ENCODE assay signal across 13 mouse cellular contexts in genomic region chr5:32349718-32350117, GRCm38 (mm10).
DNase-seq lines count a peak whose midpoint lies in the region; ATAC-seq and TF ChIP-seq lines count a peak whose summit lies in the region.
"Had no signal": no experiment of that assay in that cellular context is flagged by ENCODE, and none has a peak within 500 bp of the region (broad histone marks: within the 10 kb centered on the region; RNA-seq: fewer than 3 reads in every experiment).

No protein-coding gene starts in this region.

- DNase-seq in kidney, adult 2 months: peak; percentile 17
- DNase-seq in kidney, postnatal 10 days: no peak
- DNase-seq in lung, adult 2 months: peak; percentile 36
- no peak for DNase-seq in hindbrain, postnatal 0 days (ENCODE audit: low spot score)
- no peak for DNase-seq in cerebellum, adult 18-20 months
- DNase-seq: cerebellum, postnatal 10 days; forebrain, postnatal 0 days; liver, embryonic 13.5 days; midbrain, embryonic 14.5 days had no signal

- WGBS in kidney, adult 2 months: 64% methylated on average over 3 of the region's 3 CpGs
- 34% methylated on average over 3 of the region's 3 CpGs for WGBS in heart, embryonic 16.5 days
- 38% methylated on average over 3 of the region's 3 CpGs for WGBS in lung, adult 2 months
- WGBS in stomach, embryonic 15.5 days: 33% methylated on average over 3 of the region's 3 CpGs
- WGBS in hindbrain, postnatal 0 days: 92% methylated on average over 3 of the region's 3 CpGs

- H3K9ac ChIP-seq in heart, embryonic 16.5 days (ENCODE audit: low read length): peak overlapping the region; percentile 49
- no peak overlapping the region for H3K9ac ChIP-seq in stomach, embryonic 15.5 days
- H3K9ac ChIP-seq in hindbrain, postnatal 0 days (replicated peaks; ENCODE audit: low read length): no peak overlapping the region
- H3K9ac ChIP-seq: forebrain, postnatal 0 days; liver, embryonic 13.5 days had no signal

- H3K4me3 ChIP-seq in kidney, adult 2 months (ENCODE audit: insufficient read depth, low read depth, low read length): no peak overlapping the region
- H3K4me3 ChIP-seq in heart, embryonic 16.5 days (ENCODE audit: low read length): no peak overlapping the region
- no peak overlapping the region for H3K4me3 ChIP-seq in lung, adult 2 months (replicated peaks; ENCODE audit: extremely low read depth, low read depth, low read length)
- no peak overlapping the region for H3K4me3 ChIP-seq in stomach, embryonic 15.5 days (replicated peaks)
- no peak overlapping the region for H3K4me3 ChIP-seq in hindbrain, postnatal 0 days (ENCODE audit: low read length)
- H3K4me3 ChIP-seq: liver, embryonic 13.5 days had no signal

- TF ChIP-seq POLR2A in kidney, adult 2 months (IDR thresholded peaks at IDR 0.05; ENCODE audit: low read depth, low read length): no peak
- TF ChIP-seq POLR2A in lung, adult 2 months (IDR thresholded peaks at IDR 0.05; ENCODE audit: borderline replicate concordance, extremely low read depth, low read depth, low read length): peak; percentile 13; the same call in 1 of the 2 replicates

- peak; percentile 26; the same call in 1 of the 2 replicates for ATAC-seq in heart, embryonic 16.5 days (replicated peaks; ENCODE audit: extremely low read depth, insufficient read depth, low FRiP score)
- peak; percentile 25; the same call in 1 of the 2 replicates for ATAC-seq in stomach, embryonic 15.5 days (ENCODE audit: insufficient read depth, low FRiP score, low read depth)
- no peak for ATAC-seq in hindbrain, postnatal 0 days
- ATAC-seq in inflammation-experienced regulatory T-cells, adult 6 months: no peak
- ATAC-seq: forebrain, postnatal 0 days; Patski had no signal

- no peaks in the 10 kb centered on the region for H3K9me3 ChIP-seq in heart, embryonic 16.5 days (replicated peaks; ENCODE audit: control insufficient read depth, low read length)
- H3K9me3 ChIP-seq in stomach, embryonic 15.5 days: no peaks in the 10 kb centered on the region
- no peaks in the 10 kb centered on the region for H3K9me3 ChIP-seq in hindbrain, postnatal 0 days (ENCODE audit: low read length)
- H3K9me3 ChIP-seq: liver, embryonic 13.5 days had no signal

- peaks cover 10% of the 10 kb centered on the region for H3K4me1 ChIP-seq in kidney, adult 2 months (ENCODE audit: control insufficient read depth, insufficient read depth, low read length)
- H3K4me1 ChIP-seq in heart, embryonic 16.5 days (ENCODE audit: control insufficient read depth, insufficient read depth, low read length): peaks cover 24% of the 10 kb centered on the region
- peaks cover 32% of the 10 kb centered on the region for H3K4me1 ChIP-seq in lung, adult 2 months (ENCODE audit: control insufficient read depth, insufficient read depth, low read length)
- peaks cover 32% of the 10 kb centered on the region for H3K4me1 ChIP-seq in stomach, embryonic 15.5 days
- H3K4me1 ChIP-seq in hindbrain, postnatal 0 days (ENCODE audit: insufficient read depth, low read length): no peaks in the 10 kb centered on the region
- H3K4me1 ChIP-seq: liver, embryonic 13.5 days had no signal

- H3K27me3 ChIP-seq in kidney, adult 2 months (replicated peaks; ENCODE audit: control insufficient read depth, insufficient read depth, low read length): no peaks in the 10 kb centered on the region
- H3K27me3 ChIP-seq in heart, embryonic 16.5 days (ENCODE audit: control insufficient read depth, insufficient read depth, low read length): no peaks in the 10 kb centered on the region
- H3K27me3 ChIP-seq in stomach, embryonic 15.5 days (replicated peaks): no peaks in the 10 kb centered on the region
- no peaks in the 10 kb centered on the region for H3K27me3 ChIP-seq in hindbrain, postnatal 0 days (ENCODE audit: insufficient read depth, low read length)
- H3K27me3 ChIP-seq: liver, embryonic 13.5 days; Patski had no signal

- peak overlapping the region; percentile 5; the same call in 1 of the 2 replicates for H3K4me2 ChIP-seq in heart, embryonic 16.5 days (ENCODE audit: low read depth, low read length)
- no peak overlapping the region for H3K4me2 ChIP-seq in stomach, embryonic 15.5 days
- no peak overlapping the region for H3K4me2 ChIP-seq in hindbrain, postnatal 0 days (ENCODE audit: low read depth, low read length)
- H3K4me2 ChIP-seq: liver, embryonic 13.5 days had no signal

- no peak for TF ChIP-seq CTCF in kidney, adult 2 months (conservative IDR thresholded peaks at IDR 0.05; ENCODE audit: insufficient read depth, insufficient read length, low read depth, low read length)
- TF ChIP-seq CTCF in lung, adult 2 months (IDR thresholded peaks at IDR 0.05; ENCODE audit: insufficient read depth, low read length): no peak
- TF ChIP-seq CTCF in hindbrain, postnatal 0 days (IDR thresholded peaks at IDR 0.05; ENCODE audit: low read depth): no peak

- peak overlapping the region; percentile 60 for H3K27ac ChIP-seq in kidney, adult 2 months (ENCODE audit: insufficient read depth, low read depth, low read length)
- peak overlapping the region; percentile 92 for H3K27ac ChIP-seq in heart, embryonic 16.5 days (ENCODE audit: low read length)
- H3K27ac ChIP-seq in stomach, embryonic 15.5 days: peak overlapping the region; percentile 79
- H3K27ac ChIP-seq in hindbrain, postnatal 0 days: no peak overlapping the region
- H3K27ac ChIP-seq: liver, embryonic 13.5 days had no signal

- no peaks in the 10 kb centered on the region for H3K36me3 ChIP-seq in kidney, adult 2 months (ENCODE audit: control insufficient read depth, insufficient read depth, low read length)
- H3K36me3 ChIP-seq in heart, embryonic 16.5 days (ENCODE audit: control insufficient read depth, insufficient read depth): no peaks in the 10 kb centered on the region
- no peaks in the 10 kb centered on the region for H3K36me3 ChIP-seq in stomach, embryonic 15.5 days
- H3K36me3 ChIP-seq in hindbrain, postnatal 0 days (ENCODE audit: insufficient read depth, low read length): no peaks in the 10 kb centered on the region
- H3K36me3 ChIP-seq: liver, embryonic 13.5 days had no signal

Comparison
In these comparisons a context has a peak if more than half of its experiments do, and no peak if none do; other contexts are left out.
1. DNase-seq: peak in kidney, adult 2 months (single experiment) and lung, adult 2 months (single experiment); none in kidney, postnatal 10 days (single experiment), hindbrain, postnatal 0 days (single experiment) and cerebellum, adult 18-20 months (0 of 2).
2. ATAC-seq: peak in heart, embryonic 16.5 days (single experiment) and stomach, embryonic 15.5 days (single experiment); none in hindbrain, postnatal 0 days (single experiment) and inflammation-experienced regulatory T-cells, adult 6 months (single experiment).